Mouse (Mus musculus) lung, postnatal 0 days (tissue): ENCODE results near the gene Fermt1.

ENCODE experiments used
- CTCF ChIP-seq: IDR thresholded peaks from 2 replicates; pipeline ENCODE4 v1.5.1; 2016; ENCODE audit warnings: antibody characterized with exemption, mild to moderate bottlenecking
- EP300 ChIP-seq: IDR thresholded peaks from 2 replicates; pipeline ENCODE4 v1.6.1; 2016; ENCODE audit warnings: antibody characterized with exemption, mild to moderate bottlenecking, control low read depth

DNA sequence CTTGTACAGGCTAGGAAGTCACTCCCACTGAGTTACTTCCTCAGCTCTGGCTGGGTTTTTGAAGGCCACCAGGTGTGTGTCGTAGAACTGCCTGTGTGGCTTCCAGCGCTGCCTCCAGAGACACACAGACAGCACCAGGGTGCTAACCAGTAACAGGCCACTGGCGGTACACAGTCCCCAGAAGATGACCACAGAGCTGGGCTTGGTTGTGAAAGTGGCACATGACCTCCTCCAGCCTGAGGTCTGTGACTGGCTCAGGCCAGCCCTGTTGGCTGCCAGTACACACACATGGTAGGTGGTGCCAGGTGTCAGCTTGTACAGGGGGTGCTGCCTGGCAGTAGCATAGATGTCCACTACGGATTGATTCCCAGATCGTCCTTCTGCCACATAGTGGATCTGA lies 76.0 kb downstream of the Fermt1 start:
- TF ChIP-seq CTCF (no peak), EP300 (no peak)
